Mouse (Mus musculus) v-Abl transformed pro-B cells (cell line): ENCODE measurements at regions not wholly inside any gene's neighbourhood (a gene's known extent, or its start where the extent isn't known, plus 50 kb on each side); places are given as distances from the start of the nearest gene placed in this dataset.

Source experiments
- in situ Hi-C, 2 experiments: fragments of 400-800 bp; cut with MboI; formaldehyde crosslinking; loops; one replicate each; pipeline ENCODE4 v1.15.1; 2025; ENCODE audit not compliant: unreplicated experiment in 2 of 2

DNA sequence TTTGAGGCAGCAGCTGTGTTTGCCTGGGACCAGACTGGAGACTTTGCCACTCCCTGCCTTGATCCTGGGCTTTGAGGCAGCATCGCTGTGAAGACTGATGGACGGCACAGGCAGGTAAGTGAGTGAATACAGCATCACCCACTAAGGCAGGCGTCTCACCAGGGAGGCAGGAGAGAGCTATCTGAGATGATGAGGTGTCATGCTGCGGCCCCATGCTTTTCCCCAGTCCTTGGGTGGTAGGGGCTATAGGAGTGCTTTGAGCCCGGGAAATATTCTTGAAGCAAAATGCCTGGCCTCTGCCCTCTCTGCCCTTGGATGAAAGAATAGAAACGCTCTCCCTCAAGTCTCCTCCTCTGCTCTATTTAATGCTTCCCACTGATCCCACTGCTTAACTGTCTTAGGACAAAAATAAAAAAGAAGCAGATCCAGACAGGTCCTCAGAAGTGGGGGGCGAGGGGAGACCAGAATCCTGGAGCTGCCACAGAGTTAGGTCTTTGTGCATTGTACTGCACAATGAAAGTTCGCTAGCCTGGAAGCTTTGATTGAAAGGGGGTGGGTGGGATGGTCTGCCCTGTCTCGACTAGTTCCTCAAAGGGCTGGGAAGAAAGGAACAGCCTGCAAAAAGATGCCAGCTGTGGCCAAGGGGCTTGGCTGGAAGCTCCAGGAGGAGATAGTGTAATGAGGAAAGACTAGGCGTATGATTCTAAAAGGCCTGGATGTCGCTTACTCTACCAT, 117.4 kb upstream of the Cdh5 start:
- in situ Hi-C loops: no loop called here

DNA sequence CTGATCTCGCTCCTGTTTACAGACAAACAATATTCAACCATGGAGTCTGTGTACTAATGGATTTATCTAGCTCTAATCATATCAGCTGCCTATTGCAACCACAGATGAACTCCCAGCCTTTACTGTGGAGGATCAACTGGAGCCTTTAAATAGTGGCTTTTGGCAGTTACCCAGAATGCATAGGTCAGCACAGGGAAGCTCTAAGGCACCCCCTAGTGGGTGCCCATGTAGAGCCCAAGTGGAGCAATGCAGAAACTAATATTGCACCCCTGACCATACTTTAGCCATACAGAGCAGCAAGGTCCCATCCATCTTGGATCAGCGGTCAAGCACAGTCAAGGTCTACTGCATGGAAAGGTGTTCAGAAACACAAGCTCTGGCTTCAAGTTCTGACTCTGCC, 115.8 kb upstream of the Cdh5 start:
- in situ Hi-C loops: no loop called here

DNA sequence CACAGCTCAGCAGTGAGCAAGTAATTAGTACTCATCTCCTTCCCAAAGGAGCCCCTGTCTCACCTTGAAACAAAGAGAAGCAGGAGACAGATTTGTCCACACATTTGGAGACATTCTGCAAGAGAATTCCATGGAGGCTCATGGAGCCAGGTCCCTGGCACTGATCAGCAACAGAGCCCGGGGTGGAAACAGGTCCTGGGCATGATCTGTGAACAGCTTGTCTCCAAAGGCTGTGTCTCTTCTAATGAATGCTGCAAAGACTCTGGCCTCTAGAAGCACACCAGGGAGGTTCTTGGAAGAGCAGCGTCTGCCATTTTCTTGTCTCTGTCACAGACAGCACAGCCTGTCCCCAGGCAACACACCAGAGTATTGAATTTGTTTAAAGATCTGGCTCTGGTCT, 107.5 kb upstream of the Cdh5 start:
- in situ Hi-C loops: no loop called here

DNA sequence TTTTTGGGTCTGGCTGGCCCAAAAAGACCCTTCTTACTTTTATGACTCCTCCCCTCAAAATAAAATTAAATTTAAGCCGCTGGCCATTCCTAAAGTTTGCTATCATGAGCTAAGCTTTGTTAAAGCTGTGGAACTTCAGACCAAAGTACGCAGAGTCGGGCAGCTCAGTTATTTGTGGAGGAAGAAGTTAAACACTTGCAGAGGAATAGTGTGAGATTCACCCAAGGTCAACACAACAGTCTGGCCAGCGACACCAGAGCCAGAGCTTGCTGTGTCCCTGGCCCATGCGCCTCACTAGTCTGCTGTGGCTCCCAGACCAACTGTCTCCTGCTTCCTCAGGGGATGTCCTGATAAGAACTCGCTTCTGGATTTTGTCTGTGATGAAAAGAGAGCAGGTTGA, 103.3 kb upstream of the Cdh5 start:
- in situ Hi-C loops: no loop called here

DNA sequence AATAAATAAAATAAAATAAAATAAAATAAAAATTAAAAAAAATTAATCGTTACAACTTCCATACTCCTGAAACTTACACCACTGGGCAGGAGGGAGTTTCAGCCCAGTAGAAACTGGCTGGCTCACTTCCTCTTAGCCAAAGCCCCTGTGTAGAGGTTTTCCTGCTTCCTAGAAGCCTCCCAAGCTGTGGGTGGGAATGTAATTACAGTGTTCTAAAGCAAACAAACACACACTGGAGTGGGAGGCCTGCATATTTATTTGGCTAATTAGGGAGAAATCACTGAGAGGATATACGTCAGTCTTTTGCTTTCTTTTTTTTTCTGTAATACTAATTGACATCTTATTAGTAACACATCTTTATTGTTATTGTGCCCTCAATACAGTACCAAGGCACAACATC, 94.2 kb upstream of the Cdh5 start:
- in situ Hi-C loops: no loop called here

DNA sequence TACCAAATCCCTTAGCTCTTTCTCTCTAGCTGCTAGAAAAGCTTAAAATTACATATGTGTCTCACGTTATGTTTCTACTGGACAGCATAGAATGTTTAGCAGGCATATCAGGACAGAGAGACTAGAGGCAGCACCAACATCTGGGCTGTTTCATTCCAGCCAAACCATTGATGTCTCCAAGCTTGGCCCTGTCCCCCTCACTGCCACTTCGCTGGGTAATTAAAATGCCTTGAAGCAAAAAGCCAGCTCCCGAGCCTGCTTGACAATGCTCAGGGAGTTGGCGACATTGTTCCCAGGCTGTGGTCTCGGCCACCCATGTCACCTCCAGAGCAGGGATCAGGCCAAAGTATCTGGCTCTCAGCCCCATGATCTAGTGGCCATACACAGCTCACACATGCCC, 92.7 kb upstream of the Cdh5 start:
- in situ Hi-C loops: no loop called here

DNA sequence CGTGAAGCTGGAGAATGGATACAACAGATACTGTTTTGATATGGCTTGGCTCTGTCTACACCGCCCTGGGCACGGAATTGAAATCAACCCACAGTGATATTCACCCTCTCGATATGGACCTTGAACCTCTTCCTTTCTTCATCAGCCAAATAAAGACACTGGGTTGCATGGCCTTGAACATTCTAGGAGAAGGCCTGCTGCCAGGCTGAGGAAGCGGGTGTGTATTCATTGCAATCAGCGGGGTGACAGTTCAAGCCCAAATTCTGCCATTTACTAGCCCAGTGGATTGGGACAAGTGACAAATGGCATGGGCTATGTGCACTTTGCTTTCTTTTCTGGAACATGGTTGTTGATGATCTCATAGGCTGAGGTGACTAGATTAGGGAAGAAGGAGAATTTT, 92.1 kb upstream of the Cdh5 start:
- in situ Hi-C loops: no loop called here

DNA sequence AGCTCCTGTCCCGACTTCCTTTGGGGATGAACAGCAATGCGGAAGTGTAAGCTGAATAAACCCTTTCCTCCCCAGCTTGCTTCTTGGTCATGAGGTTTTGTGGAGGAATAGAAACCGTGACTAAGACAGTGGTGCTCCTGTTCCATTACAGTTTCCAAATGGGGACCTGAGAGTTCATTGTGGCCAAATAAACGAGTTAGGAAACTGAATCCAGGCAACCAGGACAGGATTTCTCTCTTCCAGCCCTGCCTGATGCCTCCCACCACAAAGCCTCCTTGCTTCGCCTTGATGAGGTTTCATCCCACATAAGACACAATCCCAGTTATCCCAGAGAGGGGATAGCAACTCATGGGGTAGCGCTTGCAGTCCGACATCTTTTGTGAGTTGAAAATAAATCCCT, 79.2 kb upstream of the Cdh5 start:
- in situ Hi-C loops: no loop called here

DNA sequence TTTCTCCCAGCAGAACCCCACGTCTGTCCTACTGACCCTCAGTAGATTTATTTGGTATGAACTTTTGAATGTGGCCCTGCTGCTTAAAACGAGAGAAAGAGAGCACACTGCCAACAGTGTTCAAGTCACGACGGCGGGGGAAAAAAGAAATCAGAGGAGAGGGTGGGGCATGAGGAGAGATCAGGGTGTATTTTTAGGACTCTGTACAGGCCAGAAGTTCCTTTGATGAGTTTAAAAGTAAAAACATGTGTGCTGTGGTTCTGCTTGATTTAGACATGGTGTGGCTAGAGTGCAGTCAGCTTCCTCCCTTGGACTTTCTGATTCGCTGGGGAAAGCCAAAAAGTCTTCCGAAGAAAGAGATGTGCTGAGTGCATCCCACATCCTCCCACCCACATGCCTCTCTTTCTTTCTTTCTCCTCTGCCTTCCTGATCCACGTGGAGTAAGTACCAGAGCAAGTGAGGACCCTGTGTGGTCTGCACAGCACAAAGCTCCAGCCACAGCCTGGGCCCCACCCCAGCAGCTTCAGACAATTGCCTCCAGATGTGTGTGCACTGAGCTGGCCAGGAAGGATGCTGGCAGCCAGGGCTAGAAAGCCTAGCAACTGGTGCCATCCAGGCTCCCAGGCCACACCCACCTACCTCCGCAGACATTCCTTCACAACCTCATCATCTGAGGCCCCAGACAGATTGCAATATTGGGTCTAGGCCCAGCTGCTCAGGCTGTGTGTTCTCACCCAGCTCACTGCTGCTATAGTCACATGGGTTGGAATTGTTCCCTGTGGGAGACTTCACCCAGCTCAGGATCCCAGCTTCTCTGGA, 78.5 kb upstream of the Cdh5 start:
- in situ Hi-C loops: no loop called here

DNA sequence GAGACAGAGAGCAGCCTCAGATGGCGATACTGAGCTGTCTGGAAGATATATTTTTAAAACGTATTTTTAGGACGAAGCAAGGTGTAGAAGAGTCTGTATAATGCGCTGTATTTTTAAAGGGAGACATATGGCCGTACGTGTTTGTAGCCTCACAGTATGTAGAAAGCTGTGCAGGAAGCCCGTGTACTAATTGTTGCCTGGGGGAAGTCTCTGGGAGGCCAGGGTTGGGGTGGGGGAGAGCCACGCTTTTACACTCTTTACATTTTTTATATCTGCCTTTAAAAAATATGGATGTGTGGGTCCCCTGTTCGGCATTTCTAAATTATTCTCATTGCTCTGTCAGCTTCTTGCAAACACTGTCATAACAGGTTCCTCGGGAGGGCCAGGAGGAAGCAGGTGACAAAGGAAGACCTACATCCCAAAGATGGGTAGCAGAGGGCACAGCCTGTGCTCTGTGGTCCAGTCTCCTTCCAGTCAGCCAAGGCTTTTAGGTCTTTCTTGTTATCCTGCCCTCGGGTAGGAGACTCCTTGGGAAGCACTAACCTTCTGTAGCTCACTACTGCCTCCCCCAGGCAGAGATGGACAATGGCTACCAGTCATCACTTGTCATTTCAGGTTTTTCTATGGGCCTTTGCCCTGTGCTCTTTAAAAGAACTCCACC, 74.1 kb upstream of the Cdh5 start:
- in situ Hi-C loops: no loop called here

DNA sequence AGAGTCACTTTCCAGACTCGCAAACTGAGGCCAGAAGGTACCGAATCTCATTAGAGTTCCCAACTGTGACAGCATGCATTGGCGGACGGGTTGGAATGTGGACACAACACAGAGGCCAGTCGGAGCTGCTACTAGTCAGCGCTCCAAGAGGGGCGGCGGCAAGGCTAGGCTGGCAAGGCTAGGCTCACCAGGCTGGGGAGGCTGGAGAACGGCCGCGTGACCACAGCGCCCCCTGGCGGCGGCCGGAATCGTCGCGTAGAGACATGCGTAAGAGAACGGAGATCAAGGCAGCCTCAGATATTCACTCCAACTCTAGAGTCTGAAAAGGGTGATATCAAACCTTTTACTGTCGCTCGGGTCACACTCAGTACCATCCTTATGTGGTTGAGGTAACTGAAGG, 72.8 kb upstream of the Cdh5 start:
- in situ Hi-C loops: no loop called here

DNA sequence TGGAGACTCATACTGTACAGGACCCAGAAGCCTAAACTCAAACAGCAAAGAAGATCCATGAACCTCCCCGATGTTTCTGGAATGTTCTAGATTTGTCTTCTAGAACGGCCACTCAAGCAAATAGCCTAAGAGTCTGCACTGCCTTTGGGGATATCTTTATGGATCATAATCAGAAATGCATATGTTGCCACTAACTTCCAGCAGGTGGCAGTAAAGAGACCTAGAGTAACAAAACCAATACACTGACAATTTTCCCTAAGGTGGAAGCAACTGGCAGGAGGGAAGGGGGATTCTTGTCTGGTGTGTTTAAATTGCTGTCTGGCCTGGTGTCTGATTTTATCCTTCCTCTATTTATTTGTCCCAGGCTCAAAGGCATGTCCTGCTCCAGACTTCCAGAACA, 69.2 kb upstream of the Cdh5 start:
- in situ Hi-C loops: no loop called here

DNA sequence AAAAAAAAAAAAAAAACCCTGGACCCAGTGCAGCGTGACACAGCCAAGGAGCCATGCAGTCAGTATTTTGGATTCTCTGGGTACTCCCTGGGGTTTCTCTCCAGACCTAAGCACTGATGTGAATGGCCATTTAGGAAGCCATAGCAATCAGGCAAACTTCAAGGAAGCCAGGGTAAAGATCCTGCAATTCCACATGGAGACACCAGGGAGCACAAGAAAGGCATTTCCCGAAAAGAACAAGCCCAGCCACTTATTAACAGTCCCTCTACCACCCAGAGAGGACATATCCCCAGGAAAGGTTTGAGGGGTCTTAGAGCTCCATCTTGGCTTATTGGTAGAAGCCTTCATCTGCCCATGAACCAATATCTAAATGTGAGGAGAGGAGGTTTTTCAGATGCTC, 68.3 kb upstream of the Cdh5 start:
- in situ Hi-C loops: no loop called here

DNA sequence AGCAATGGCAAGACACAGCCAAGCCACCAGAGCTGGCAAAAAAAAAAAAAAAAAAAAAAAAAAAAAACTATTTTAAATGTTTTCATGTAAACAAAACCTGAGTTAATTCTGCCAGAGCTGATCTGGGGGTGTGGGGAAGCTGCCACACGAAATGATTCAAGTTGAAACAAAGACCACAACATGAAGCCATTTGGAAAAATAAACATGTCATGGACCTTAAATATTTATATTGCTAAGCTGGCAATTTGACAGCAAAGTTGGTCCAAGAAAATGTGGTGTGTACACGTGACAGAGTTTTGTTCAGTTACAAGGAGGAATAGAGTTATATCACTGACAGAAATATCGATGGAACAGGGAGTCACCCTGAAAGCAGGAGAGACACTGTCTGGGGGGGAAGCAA, 67.1 kb upstream of the Cdh5 start:
- in situ Hi-C loops: no loop called here

DNA sequence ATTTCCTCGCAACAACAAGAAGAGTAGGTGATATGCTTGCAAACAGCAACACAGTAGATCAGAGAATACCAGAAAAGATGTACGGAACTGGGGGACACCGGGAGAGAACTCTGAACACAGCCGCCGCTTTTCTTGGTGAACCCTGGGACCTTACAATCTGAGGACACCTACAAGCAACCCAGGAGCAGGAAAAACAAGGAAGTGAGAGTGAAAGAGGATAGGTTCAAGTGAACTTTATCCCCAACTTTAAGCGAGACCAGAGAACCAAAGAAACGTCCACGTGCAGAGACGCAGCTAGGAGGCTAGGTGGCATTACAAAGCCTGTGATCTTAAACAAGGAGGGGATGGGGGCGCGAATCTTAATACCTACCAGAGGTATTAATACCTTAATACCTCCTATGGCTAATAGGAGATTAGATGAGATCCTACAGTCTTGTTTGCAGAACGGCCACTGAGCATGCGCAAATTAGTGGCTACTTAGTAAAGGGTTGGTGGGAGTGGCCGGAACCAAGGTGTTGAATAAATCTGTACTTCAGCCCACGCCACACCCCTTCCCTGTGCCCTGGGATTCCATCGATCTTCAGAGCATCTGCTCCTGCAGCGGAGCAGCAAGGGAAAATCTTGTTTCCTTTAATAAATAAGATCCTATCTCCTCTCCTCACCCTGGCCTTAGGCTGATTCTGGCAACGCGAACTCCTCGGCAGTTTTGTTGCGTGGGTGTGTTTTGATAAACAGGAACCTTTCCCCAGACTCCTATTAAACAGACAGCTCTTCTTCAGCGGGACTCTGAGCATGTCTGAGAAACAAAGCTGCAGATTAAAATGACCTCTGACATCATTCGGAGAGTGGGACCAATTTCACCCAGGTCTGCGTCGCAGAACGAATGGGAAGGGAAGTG, 64.6 kb upstream of the Cdh5 start:
- in situ Hi-C loops: no loop called here

DNA sequence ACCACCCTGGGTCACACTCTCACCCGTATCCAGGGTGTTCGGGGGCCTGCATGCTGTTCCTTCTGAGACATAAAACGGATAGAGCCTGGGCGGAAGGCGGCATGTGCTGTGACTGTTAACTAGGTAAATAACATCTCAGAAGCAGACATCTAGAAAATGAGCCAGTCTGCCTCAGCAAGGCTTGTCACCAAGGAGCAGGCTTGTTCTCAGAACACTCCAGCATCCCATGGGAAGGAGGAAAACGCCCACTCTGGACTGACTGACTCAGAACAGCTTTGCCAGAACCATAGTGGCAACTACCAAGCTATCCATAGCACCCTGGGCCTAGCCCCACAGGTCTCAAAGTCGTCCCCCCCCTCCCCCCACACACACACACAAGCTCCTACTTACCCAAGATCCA, 63.8 kb upstream of the Cdh5 start:
- in situ Hi-C loops: no loop called here

DNA sequence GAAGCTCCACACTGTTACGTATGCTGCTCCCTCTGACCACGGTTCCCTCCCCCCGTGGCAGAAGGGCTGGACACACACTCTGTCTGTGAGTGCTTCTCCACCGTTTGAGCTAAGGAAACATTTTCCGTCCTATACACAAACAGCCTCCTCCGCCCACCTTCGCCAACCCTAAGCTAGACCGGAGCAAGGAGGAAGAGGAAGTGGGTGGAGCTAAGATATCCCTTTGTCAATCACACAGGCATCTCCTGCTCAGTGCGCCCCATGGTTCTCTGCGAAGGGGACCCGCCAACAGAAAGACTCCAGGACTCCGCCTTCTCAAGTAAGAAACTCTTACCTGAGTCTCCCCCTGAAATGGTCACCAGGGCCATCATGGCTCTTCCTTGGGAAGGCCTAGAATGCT, 61.9 kb upstream of the Cdh5 start:
- in situ Hi-C loops: no loop called here

DNA sequence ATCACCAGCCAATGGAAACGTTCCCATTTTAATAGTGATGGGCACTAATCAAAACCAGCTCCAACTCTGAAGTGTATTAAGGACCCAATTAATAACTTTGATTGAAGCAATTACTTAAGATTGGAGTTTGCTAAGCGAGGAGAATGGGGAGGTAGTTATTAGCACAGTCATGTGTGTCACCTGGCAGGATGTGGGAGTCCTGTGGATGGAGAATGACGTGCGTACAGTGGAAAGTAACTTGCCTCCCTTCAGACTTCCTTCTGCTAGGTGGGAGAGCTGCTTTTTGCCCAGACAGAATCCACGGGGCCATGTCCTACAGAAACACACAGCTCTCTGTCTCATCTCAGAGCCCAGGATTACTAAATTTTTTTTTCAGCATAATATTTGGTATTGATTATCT, 59.9 kb upstream of the Cdh5 start:
- in situ Hi-C loops: no loop called here

DNA sequence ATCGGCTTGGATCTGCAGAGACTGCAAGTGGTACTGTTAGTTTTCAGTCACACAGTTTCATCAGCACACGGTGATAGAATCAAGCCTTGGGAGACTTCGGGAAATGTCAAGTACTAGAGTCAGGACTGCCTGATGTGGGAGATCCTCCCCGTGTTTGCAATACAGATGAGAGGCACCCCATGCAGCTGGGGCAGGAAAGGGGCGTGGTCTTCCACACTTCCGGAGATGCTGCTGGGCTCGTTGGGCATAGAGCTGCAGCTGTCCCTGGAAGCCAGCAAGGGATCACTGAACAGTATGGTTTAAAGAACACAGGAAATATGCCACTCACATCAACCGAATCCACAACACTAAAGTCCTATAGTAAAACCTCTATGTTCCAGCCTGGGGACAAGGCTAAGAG, 59.0 kb upstream of the Cdh5 start:
- in situ Hi-C loops: no loop called here

DNA sequence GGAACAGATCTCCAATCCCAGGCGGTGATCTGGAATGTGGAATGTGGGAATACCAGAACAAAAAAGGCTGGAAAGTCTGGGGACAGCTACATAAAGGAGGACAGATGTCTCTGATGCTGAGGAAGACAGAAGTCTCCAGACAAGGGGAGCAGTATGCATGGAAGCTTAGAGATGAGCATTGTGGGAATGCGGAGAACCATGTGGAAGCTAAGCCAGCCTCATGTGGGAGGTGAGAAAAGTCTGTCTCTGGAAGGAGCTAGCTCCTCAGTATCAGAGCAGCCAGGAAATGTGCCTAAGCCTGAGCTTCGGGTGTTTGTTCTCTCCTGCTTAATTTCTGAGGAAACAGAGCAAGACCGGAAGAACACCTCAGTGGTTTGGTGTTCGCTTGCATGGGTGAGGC, 53.4 kb upstream of the Cdh5 start:
- in situ Hi-C loops: no loop called here

DNA sequence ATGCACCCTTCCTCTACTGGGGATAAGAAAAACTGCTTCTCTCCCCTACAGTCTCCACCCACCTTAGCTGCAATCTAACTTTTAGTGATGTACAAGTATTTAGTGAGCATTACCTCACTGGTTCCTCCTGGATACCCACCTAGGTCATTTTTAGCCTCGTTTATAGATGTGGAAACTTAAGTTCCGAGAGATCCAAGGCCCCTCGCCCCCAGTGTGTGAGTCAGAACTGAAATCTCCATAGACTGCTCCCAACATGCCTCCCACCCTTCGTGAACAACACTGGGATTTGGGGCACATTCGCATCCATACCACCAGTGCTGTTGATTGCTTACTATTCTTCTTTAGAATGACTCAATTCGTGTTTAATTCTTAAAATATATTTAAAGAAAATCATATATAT, 52.2 kb upstream of the Cdh5 start:
- in situ Hi-C loops: no loop called here
